Mouse (Mus musculus) adrenal gland, postnatal 4 days (tissue): ENCODE data around the gene Gabrg3. TPM values are rescaled to one million over a fixed set of nuclear protein-coding genes. Genes with fewer than 3 reads are reported as not detected.

Source experiments
- DNase-seq, 2 experiments: peaks; one replicate each; pipeline ENCODE4 v3.0.0; 2021 to 2022; ENCODE audit warnings: low spot score in 2 of 2, mixed read lengths in 2 of 2
- total RNA-seq, 2 experiments: library from RNA; stranded (reverse); gene quantifications; 2 replicates each; pipeline ENCODE4 v1.2.3; 2021

Gabrg3 gene
- total RNA-seq, 2 experiments from 2014 or later = 2.6 to 3.5 TPM

DNA sequence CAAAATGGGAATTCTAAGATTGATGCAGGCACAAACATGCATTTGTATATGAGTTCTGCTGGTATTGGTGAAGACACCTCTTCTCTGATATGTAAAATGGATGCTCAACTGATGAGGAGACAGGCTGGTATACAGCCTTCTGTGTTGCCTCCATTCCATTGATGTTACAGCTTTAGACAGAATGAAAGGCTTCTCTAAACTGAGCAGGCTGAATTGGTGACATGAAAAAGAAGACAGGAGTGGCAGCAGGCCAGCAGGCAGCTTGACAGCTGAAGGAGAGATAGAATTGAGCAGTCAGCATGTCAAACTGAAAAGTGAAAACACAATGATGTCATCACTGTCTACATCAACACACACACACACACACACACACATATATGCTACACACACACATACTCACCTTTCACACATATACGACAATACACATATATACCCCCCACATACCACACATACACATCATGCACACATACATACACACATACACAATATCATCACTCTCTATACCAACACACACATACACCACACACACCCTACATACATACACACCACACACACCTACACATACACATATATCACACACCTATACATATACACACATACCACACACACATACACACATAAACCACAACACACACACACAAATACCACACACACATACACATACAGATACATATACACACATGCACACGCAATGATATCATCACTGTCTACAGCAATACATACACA is 315.4 kb downstream of the Gabrg3 start:
- DNase-seq = no peak

DNA sequence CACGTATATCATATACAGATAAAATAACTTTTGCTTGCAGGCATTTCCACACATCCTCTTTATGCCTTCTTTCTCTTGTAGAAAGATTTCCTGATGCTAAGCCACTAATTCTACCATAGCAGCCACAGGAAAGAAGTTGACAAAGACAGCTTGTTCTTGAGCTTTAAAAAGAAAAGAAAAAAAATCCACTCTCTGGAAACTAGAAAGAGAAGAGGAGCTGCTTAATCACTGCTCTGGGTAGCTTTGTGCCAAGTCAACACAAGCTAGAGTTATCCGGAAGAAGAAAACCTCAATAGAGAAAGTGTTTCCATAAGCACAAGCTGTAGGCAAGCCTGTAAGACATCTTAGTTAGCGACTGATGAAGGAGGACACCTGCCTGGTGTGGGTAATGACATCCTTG is 321.6 kb downstream of the Gabrg3 start:
- no peak for DNase-seq

DNA sequence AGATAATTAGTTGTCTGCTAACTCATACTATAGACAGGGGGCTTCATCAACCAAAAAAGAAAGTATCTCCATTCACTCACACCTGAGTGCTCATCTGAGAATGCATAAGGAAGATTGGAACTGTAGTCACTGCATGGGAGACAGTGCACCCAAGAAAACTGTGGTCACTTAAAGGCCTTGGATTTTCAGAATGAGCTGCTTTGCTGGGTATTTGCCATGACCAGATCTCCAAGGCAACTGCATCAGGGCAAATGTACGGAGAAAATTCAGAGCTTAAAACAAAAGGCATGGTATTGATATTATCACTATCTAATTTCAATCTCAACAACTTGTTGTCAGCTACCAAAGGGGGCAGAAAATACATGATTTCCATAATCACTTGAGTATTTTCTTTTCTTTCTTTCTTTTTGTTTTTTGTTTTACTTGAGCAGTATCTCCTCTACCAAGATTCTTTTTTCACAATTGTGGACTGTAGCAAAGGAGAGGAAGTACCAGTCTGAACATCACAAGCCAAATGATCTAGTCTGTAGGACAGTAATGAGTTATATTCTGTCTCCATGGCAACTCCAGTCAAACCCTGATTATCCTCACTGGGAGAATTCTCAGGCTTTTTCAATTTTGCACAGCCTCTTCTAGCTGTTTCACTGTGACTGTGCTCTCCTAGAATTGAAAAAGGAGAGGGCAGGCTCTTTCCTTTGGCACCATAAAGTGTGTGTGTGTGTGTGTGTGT is 335.9 kb downstream of the Gabrg3 start:
- DNase-seq = no peak

DNA sequence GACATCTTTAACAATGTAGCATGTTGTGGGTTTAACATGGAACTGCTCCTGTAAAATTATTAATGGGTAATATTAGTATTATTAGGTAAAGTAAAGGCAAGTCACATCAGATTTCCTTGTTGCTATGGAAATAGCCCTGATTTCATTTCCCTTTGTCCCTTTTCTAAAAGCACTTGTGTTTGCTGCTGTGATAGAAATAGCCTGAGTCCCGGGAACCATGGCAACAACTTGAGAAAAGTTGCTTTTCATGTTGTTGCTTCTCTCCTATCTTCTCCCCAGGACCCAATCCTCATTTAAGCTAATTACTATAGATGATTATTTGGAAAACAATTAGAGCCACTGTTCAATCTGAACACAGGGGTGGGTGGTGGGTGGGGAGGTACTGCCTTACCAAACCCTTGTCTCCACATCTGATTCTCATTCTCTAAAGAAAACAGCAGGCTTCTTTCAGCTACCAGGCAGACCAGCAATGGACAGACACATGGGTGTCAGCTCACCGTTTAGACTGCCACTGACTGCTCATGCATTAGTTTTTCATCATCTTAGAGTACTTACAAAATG is 349.0 kb downstream of the Gabrg3 start:
- no peak for DNase-seq

DNA sequence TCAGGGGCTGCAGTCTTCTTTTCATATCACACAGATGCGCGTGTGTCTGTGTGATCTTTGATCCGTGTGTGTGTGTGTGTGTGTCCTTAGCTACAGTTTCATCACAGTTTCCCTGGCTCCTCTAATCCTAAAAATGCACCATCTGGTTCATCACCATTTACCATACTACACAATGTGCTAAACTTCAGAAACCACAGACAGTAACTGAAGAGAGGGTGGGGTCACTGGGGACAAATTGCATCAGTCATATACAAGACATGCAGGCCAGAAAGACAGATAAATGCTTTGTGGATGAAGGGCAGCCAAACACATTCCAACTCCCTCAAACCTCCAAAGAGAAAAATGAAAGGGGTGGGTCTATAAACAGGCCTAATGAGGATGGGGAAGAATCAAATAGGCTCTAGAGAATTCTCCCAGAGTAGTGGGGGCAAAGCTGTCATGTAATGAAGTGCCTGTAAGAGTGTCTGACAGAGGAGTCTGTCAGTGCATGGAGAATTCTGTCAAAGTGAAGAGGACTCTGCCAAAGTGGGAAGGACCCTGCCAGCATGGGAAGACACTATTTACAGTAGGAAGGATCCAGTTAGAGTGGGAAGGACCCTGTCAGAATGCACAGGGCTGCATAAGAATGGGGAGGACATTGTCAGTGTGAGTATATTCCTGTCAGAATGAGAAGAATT is 386.3 kb downstream of the Gabrg3 start:
- no peak for DNase-seq

DNA sequence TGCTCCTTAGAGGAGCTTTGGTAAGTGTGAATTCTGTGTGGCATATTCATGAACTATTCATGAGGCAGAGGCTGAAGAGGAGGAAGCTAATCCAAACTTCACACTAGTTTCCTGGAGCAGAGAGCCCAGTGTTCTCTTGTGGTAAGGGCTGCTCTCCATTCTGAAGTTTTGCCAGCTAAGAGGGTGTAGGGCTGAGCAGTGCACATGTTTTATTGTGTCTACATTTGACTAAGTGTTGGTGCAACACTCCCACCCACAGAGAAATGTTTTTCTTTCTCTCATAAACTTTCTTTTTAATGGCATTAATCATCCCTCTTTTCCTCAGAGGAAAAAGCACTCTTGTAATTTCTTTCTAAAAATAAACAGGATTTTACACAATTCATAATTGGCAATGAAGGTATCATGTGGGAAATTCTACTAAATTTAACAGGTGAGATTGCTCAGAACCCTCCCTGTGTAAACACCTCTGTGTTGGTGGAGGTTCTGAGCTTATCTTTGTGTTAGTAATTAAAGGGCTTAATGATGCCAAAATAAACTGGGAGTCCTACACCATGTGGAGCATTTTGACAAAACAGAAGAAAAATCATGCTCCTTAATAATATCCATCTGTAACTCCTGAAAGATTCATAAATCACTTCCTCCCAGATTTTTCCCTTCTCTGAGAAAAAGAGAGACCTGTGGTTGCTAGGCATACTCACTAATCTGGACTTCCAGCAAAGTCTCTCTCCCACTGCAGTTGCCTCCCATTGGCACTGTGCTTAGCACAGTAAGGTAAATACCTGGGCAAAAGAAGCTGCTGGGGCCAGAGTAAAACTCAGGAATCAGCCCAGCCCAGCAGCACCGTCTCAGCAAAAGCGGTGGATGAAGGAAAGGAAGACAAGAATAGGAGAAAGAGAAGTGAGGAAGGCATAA is 389.0 kb downstream of the Gabrg3 start:
- DNase-seq = no peak

DNA sequence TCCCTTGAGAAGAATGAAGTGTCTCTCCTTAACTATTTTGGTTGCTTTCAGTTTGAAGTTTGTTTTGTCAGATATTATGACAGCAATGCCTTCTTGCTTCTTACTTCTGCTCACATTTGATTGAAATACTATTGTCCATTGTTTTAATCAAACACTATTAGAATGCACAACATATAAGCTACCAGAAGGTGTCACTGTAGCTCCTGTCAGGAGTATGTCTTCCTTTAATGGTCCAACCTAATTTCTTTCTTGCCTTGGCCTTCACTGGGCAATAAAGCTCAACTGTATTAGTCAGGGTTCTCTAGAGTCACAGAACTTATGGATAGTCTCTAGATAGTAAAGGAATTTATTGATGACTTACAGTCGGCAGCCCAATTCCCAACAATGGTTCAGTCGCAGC is 440.6 kb downstream of the Gabrg3 start:
- no peak for DNase-seq

DNA sequence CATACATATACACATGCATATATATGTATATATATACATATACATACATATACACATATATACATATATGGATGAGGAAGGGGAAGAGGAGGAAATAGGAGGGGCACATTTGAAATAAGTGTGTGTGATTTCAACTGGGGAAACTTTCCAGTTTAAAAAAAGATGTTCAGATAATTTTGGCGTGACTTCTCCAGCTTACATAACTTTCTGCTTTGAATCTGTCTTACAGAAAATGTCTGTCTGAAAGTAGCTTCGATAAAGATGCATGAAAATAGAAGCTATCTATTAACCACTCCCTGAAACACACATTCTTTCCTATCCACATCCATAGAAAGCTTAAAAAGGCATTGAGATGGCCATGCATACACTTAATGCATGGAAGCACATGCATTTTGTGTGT is 445.4 kb downstream of the Gabrg3 start:
- no peak for DNase-seq

DNA sequence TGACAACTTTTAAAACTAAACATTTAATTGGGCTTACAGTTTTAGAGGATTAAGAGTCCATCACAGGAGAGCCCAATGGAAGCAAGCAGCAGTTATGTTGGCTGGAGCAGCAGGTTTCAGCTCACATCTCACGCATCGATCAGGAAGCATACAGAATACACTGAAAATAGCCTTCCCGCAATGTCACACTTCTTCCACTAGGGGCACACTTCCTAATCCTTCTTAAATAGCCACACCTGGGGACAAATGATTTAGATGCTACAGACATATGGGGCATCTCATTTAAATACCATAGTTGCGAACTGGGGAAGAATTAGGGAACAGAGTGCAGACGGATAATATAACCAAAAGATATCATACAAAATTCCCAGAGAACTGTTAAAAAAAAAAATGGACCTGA is 449.0 kb downstream of the Gabrg3 start:
- no peak for DNase-seq

DNA sequence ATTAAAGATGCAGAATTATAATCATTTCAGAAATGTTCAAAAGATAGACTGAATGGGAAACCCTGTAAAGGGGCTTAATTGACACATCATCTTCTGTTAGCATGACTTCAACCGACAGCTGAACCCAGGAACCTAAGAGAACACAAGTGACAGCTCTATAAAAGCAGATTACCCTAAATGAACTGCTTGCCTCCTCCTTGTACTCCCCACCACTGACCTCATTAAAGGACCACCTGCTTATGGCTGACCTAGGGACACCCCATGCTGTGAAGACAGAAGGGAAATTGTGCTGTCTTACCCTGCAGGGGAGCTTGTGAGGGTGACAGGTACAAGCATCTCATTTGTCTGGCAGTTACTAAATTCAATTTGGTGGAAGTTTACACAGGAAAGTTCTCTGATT is 467.5 kb downstream of the Gabrg3 start:
- DNase-seq = no peak

DNA sequence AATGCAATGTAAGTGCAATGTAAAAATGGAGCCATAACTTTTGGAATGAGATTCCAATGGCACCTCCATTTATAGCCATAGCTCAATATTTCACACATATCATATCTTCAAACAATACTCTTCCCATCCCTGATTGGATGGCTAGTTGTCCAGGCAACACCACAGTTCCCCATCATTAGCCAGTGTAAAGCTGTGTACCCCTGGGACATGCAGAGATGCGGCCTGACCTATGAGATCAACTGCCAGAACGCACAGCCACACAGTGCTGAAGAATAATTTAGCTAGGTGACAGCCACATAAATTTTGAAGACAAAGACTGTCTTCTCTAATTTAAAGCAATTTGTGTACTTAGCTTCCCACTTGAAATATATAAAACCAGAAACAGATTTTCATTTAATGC is 472.1 kb downstream of the Gabrg3 start:
- no peak for DNase-seq

DNA sequence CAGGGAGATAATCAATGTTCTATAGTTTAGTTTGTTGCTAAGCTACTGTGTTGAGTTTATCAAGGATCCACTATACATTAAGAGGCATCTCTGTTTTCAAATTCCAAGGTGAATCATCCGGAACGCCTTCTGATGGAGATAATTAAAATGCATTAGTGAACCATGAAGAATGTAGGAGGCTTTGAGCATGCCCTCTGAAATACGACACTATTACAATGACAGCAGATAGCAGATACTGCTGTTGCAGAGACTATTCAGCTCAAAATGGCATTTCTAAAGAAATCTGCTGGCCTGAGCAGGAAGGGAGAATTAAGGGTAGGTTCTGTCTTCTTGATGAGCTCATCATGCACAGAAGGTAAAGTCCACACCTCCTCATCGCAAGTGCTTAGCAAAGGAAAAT is 487.2 kb downstream of the Gabrg3 start:
- no peak for DNase-seq

DNA sequence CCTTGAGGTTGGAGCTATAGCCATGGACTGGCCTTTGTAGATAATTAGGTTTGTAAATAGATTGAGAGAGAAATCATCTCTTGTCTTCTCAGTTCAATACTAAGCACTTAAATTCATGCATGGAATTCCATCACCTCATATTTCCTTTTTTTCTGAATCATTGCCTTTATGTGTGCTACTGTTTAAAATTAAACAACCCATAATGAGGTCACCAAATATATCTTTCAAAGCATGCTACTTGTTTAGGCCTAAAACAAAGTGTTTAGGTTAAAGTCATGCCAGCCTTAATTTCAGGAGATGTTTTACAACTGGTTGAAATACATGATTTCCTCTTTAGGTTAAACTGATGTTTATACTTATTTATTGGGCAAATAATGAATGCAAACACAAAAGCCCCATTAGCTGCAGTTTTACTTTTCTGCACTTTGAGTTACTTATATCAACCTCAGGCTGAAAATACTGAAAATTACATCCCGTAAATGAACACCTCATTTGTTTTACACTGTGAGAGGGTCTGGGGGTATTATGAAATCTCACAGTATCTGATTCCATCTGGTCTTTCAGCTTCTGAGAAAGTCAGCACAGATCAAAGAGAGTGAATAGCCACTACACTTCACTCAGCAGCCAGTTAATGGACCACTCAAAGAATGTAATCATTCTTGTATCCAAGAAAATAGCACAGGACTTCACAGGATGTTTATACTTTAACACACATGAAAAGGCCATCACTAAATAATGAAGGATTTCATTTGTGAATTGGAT is 519.5 kb downstream of the Gabrg3 start:
- no peak for DNase-seq

DNA sequence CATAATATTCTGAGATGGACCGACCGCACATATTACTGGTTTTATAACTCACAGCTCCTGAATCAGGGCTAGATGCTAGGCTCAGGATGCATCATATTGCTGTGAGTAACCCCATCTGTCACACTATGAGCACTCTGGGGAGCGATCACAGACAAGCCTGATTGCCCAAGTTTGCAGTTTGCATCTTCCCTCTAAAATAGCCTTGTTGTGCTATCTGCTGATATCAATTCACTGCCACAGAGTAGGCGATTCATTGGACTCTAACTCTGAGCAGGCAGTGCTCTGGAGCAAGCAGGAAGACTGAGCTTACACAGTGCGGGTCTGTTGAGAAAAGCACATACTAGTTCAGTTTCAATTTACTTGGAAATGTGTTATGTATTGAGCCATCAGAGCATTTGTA is 543.4 kb downstream of the Gabrg3 start:
- DNase-seq = no peak

DNA sequence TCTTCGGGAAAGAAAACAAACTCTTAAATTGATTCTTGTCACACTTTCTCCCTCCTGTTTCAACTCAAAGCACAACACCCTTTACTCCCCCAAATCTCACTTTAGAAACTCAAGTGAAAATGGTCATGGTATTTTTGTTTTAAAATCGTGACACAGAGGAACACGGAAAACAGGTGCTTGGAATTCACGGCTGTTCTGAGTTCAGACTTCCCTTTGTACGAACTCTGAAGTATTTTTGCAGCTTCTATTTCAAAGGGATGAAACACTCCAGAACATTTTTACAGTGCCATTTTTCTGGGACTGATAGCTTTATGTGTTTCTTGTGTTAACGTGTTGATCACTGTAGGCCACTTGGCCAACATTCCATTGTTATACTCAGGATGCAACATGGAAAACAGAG is 561.5 kb downstream of the Gabrg3 start:
- DNase-seq = no peak

DNA sequence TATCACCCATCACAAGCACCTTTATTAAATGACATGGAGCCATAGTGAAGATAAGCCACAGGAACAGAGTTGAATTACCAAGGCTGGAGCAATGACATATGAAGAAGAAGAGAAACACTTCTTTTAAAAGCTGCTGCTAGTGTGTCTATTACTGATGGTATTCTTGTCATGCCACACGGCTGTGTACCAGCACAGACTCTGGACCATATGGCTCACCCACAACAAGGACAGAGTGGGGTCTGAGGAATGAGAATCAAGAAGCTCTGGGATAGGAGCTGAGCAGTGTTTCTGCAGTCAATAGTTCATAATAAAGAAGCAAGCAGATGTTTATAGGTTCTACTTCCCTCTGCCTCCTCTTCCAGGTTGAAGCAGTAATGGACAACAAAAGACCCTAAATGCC is 585.1 kb downstream of the Gabrg3 start:
- no peak for DNase-seq

DNA sequence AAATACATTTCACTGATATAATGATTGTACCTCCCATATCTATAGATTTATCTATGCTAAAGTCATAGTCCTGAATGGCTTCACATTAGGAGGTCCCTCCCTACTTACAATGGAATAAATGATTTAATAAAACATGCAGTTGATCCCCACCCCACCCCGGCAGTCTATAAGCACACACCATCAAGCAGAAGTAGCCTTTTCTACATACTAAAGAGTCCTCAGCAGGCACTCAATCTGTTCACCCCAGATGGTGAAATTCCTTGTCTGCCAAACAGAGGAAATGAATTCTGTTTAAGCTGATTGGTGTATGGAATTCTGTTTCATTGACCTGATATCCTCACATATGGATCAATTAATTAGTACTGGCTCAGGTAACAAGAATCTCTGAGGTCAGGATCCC is 607.9 kb downstream of the Gabrg3 start:
- DNase-seq = no peak

DNA sequence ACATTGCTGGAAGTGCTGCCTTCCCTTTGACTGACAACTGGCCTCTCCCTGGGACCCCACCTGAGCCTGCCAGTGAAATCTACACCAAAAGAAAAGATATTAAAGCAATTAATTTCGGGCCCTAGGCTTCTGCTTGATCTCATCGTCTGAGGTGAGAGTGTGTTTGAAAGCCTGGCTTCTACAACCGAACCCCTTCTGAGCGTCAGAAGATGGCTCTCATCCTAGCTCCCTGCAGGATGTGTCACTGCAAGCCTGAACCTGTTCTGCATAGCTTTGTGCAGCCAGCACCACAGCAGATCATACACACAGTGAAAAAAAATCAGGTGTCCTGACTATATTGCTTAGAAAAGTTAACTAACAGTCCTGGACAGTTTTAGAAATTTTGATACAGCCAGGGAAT is 618.8 kb downstream of the Gabrg3 start:
- DNase-seq = no peak

DNA sequence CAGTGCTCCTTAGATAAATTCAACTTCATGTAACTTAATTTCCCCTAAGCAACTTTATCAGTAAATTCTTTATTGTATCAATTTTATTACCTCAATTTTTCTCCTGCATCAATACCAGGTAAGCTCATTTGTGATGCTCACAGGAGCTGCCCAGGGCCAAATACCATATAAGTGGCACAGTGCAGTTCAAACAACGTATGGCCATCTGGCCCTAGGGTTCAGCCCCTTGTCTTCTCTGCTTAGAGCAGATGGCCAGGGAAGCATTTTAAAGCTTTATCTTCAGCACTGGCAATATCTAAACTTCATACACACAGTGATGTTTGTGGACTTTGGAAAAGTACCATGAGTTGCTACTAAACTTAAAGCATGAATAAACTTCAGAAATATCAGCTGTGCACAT is 619.2 kb downstream of the Gabrg3 start:
- DNase-seq = no peak
